Mouse (Mus musculus): Measurements from ENCODE around the gene Kcnip4. TPM values are rescaled to one million over a fixed set of nuclear protein-coding genes. Genes with fewer than 3 reads are reported as not detected.

Gene Kcnip4
- polyA plus RNA-seq, 1 experiment from 2014 or later = 21.3 TPM

- no peak overlapping the region for H3K27ac ChIP-seq
- H3K4me1 ChIP-seq (replicated peaks; ENCODE audit: control insufficient read depth, insufficient read depth, low read length) = peaks cover 13% of the 10 kb centered on the region
- peak; percentile 48 for ATAC-seq (ENCODE audit: low FRiP score)
- no peaks in the 10 kb centered on the region for H3K36me3 ChIP-seq (replicated peaks; ENCODE audit: control insufficient read depth, insufficient read depth)
- WGBS = 28% methylated on average over 12 of the region's 12 CpGs
- no peaks in the 10 kb centered on the region for H3K9me3 ChIP-seq (ENCODE audit: control insufficient read depth, low read length)
- peak overlapping the region; percentile 47 for H3K4me2 ChIP-seq (replicated peaks)
- no peaks in the 10 kb centered on the region for H3K27me3 ChIP-seq (ENCODE audit: control insufficient read depth, insufficient read depth, low read length)
- no peak for DNase-seq (ENCODE audit: low spot score)
- peak overlapping the region; percentile 5 for H3K4me3 ChIP-seq (replicated peaks; ENCODE audit: low read length)
- peak overlapping the region; percentile 40 for H3K9ac ChIP-seq
Measured at GRCm38 (mm10) chr5:49285455-49286135, 239.1 kb downstream of the Kcnip4 start.

GRCm38 (mm10) chr5:49284776-49285175 lies 239.9 kb downstream of the Kcnip4 start:
- Histone ChIP-seq H3K27ac (no peak overlapping the region), H3K4me1 (replicated peaks; ENCODE audit: control insufficient read depth, insufficient read depth, low read length) (peaks cover 13% of the 10 kb centered on the region), H3K36me3 (replicated peaks; ENCODE audit: control insufficient read depth, insufficient read depth) (no peaks in the 10 kb centered on the region), H3K4me2 (replicated peaks) (peak overlapping the region; percentile 47), H3K9ac (peak overlapping the region; percentile 40), H3K27me3 (ENCODE audit: control insufficient read depth, insufficient read depth, low read length) (no peaks in the 10 kb centered on the region), H3K9me3 (ENCODE audit: control insufficient read depth, low read length) (no peaks in the 10 kb centered on the region), H3K4me3 (replicated peaks; ENCODE audit: low read length) (0 out of 2 replicates have a peak overlapping the region, but pooled peaks have one; percentile 5)
- WGBS = 44% methylated on average over 6 of the region's 6 CpGs
- ATAC-seq (ENCODE audit: low FRiP score) = no peak
- no peak for DNase-seq (ENCODE audit: low spot score)

GRCm38 (mm10) chr5:49283403-49283802 lies 241.3 kb downstream of the Kcnip4 start:
- ATAC-seq (ENCODE audit: low FRiP score) (no peak), DNase-seq (ENCODE audit: low spot score) (no peak)
- Histone ChIP-seq H3K27me3 (ENCODE audit: control insufficient read depth, insufficient read depth, low read length) (no peaks in the 10 kb centered on the region), H3K4me1 (replicated peaks; ENCODE audit: control insufficient read depth, insufficient read depth, low read length) (peaks cover 13% of the 10 kb centered on the region), H3K4me2 (replicated peaks) (no peak overlapping the region), H3K36me3 (replicated peaks; ENCODE audit: control insufficient read depth, insufficient read depth) (no peaks in the 10 kb centered on the region), H3K27ac (no peak overlapping the region), H3K9ac (no peak overlapping the region), H3K4me3 (replicated peaks; ENCODE audit: low read length) (no peak overlapping the region), H3K9me3 (ENCODE audit: control insufficient read depth, low read length) (no peaks in the 10 kb centered on the region)
- WGBS = 78% methylated on average over 5 of the region's 5 CpGs

- no peaks in the 10 kb centered on the region for H3K9me3 ChIP-seq (ENCODE audit: control insufficient read depth, low read length)
- no peaks in the 10 kb centered on the region for H3K36me3 ChIP-seq (replicated peaks; ENCODE audit: control insufficient read depth, insufficient read depth)
- H3K27me3 ChIP-seq (ENCODE audit: control insufficient read depth, insufficient read depth, low read length) = no peaks in the 10 kb centered on the region
- ATAC-seq (ENCODE audit: low FRiP score) (no peak), DNase-seq (ENCODE audit: low spot score) (no peak)
- H3K4me1 ChIP-seq (replicated peaks; ENCODE audit: control insufficient read depth, insufficient read depth, low read length) = no peaks in the 10 kb centered on the region
- H3K9ac ChIP-seq = no peak overlapping the region
- H3K4me2 ChIP-seq (replicated peaks) = no peak overlapping the region
- no peak overlapping the region for H3K4me3 ChIP-seq (replicated peaks; ENCODE audit: low read length)
- no peak overlapping the region for H3K27ac ChIP-seq
Measured at GRCm38 (mm10) chr5:49271864-49272263, 252.8 kb downstream of the Kcnip4 start.

- H3K4me3 ChIP-seq (replicated peaks; ENCODE audit: low read length) = no peak overlapping the region
- no peak overlapping the region for H3K4me2 ChIP-seq (replicated peaks)
- no peaks in the 10 kb centered on the region for H3K36me3 ChIP-seq (replicated peaks; ENCODE audit: control insufficient read depth, insufficient read depth)
- DNase-seq (ENCODE audit: low spot score) = no peak
- WGBS = 89% methylated on average over 8 of the region's 8 CpGs
- no peaks in the 10 kb centered on the region for H3K27me3 ChIP-seq (ENCODE audit: control insufficient read depth, insufficient read depth, low read length)
- no peak for ATAC-seq (ENCODE audit: low FRiP score)
- H3K4me1 ChIP-seq (replicated peaks; ENCODE audit: control insufficient read depth, insufficient read depth, low read length) = no peaks in the 10 kb centered on the region
- H3K9ac ChIP-seq = no peak overlapping the region
- no peak overlapping the region for H3K27ac ChIP-seq
- no peaks in the 10 kb centered on the region for H3K9me3 ChIP-seq (ENCODE audit: control insufficient read depth, low read length)
Measured at GRCm38 (mm10) chr5:49268807-49269206, 255.9 kb downstream of the Kcnip4 start.

GRCm38 (mm10) chr5:49259356-49259755 lies 265.4 kb downstream of the Kcnip4 start:
- DNase-seq (ENCODE audit: low spot score) (no peak), ATAC-seq (ENCODE audit: low FRiP score) (no peak)
- Histone ChIP-seq H3K4me3 (replicated peaks; ENCODE audit: low read length) (no peak overlapping the region), H3K27ac (no peak overlapping the region), H3K27me3 (ENCODE audit: control insufficient read depth, insufficient read depth, low read length) (no peaks in the 10 kb centered on the region), H3K4me2 (replicated peaks) (no peak overlapping the region), H3K36me3 (replicated peaks; ENCODE audit: control insufficient read depth, insufficient read depth) (no peaks in the 10 kb centered on the region), H3K9me3 (ENCODE audit: control insufficient read depth, low read length) (no peaks in the 10 kb centered on the region), H3K9ac (no peak overlapping the region), H3K4me1 (replicated peaks; ENCODE audit: control insufficient read depth, insufficient read depth, low read length) (no peaks in the 10 kb centered on the region)
- WGBS = 93% methylated on average over 4 of the region's 4 CpGs

- Histone ChIP-seq H3K36me3 (replicated peaks; ENCODE audit: control insufficient read depth, insufficient read depth) (no peaks in the 10 kb centered on the region), H3K4me2 (replicated peaks) (no peak overlapping the region), H3K27me3 (ENCODE audit: control insufficient read depth, insufficient read depth, low read length) (no peaks in the 10 kb centered on the region), H3K9ac (no peak overlapping the region), H3K9me3 (ENCODE audit: control insufficient read depth, low read length) (no peaks in the 10 kb centered on the region), H3K4me1 (replicated peaks; ENCODE audit: control insufficient read depth, insufficient read depth, low read length) (no peaks in the 10 kb centered on the region), H3K4me3 (replicated peaks; ENCODE audit: low read length) (no peak overlapping the region), H3K27ac (no peak overlapping the region)
- 75% methylated on average over 3 of the region's 3 CpGs for WGBS
- DNase-seq (ENCODE audit: low spot score) (no peak), ATAC-seq (ENCODE audit: low FRiP score) (no peak)
Measured at GRCm38 (mm10) chr5:49256850-49257249, 267.9 kb downstream of the Kcnip4 start.

- Histone ChIP-seq H3K27ac (no peak overlapping the region), H3K4me1 (replicated peaks; ENCODE audit: control insufficient read depth, insufficient read depth, low read length) (no peaks in the 10 kb centered on the region), H3K4me2 (replicated peaks) (no peak overlapping the region), H3K9me3 (ENCODE audit: control insufficient read depth, low read length) (no peaks in the 10 kb centered on the region), H3K9ac (no peak overlapping the region), H3K4me3 (replicated peaks; ENCODE audit: low read length) (no peak overlapping the region), H3K36me3 (replicated peaks; ENCODE audit: control insufficient read depth, insufficient read depth) (no peaks in the 10 kb centered on the region), H3K27me3 (ENCODE audit: control insufficient read depth, insufficient read depth, low read length) (no peaks in the 10 kb centered on the region)
- ATAC-seq (ENCODE audit: low FRiP score) (no peak), DNase-seq (ENCODE audit: low spot score) (no peak)
- 76% methylated on average over 4 of the region's 4 CpGs for WGBS
Measured at GRCm38 (mm10) chr5:49255983-49256382, 268.7 kb downstream of the Kcnip4 start.

- no peak; the same call in 1 of the 2 replicates for ATAC-seq (ENCODE audit: low FRiP score)
- H3K4me1 ChIP-seq (replicated peaks; ENCODE audit: control insufficient read depth, insufficient read depth, low read length) = no peaks in the 10 kb centered on the region
Measured at GRCm38 (mm10) chr5:49247081-49247480, 277.6 kb downstream of the Kcnip4 start.

GRCm38 (mm10) chr5:49244414-49244813 lies 280.3 kb downstream of the Kcnip4 start:
- Histone ChIP-seq H3K9me3 (ENCODE audit: control insufficient read depth, low read length) (no peaks in the 10 kb centered on the region), H3K4me3 (replicated peaks; ENCODE audit: low read length) (no peak overlapping the region), H3K9ac (no peak overlapping the region), H3K27ac (no peak overlapping the region), H3K4me1 (replicated peaks; ENCODE audit: control insufficient read depth, insufficient read depth, low read length) (no peaks in the 10 kb centered on the region), H3K36me3 (replicated peaks; ENCODE audit: control insufficient read depth, insufficient read depth) (no peaks in the 10 kb centered on the region), H3K27me3 (ENCODE audit: control insufficient read depth, insufficient read depth, low read length) (no peaks in the 10 kb centered on the region), H3K4me2 (replicated peaks) (no peak overlapping the region)
- ATAC-seq (ENCODE audit: low FRiP score) = no peak
- no peak for DNase-seq (ENCODE audit: low spot score)
- 66% methylated on average over 4 of the region's 4 CpGs for WGBS

More at GRCm38 (mm10) chr5:49247081-49247480, 277.6 kb downstream of the Kcnip4 start:
- no peak overlapping the region for H3K27ac ChIP-seq
- no peak overlapping the region for H3K4me2 ChIP-seq (replicated peaks)
- H3K9ac ChIP-seq = no peak overlapping the region
- DNase-seq (ENCODE audit: low spot score) = no peak
- no peaks in the 10 kb centered on the region for H3K27me3 ChIP-seq (ENCODE audit: control insufficient read depth, insufficient read depth, low read length)
- WGBS = 66% methylated on average over 2 of the region's 2 CpGs
- no peak overlapping the region for H3K4me3 ChIP-seq (replicated peaks; ENCODE audit: low read length)
- no peaks in the 10 kb centered on the region for H3K9me3 ChIP-seq (ENCODE audit: control insufficient read depth, low read length)
- no peaks in the 10 kb centered on the region for H3K36me3 ChIP-seq (replicated peaks; ENCODE audit: control insufficient read depth, insufficient read depth)

All from hindbrain, embryonic 14.5 days (tissue).